Mouse (Mus musculus): Measurements from ENCODE around the gene Ube2d1.

DNA sequence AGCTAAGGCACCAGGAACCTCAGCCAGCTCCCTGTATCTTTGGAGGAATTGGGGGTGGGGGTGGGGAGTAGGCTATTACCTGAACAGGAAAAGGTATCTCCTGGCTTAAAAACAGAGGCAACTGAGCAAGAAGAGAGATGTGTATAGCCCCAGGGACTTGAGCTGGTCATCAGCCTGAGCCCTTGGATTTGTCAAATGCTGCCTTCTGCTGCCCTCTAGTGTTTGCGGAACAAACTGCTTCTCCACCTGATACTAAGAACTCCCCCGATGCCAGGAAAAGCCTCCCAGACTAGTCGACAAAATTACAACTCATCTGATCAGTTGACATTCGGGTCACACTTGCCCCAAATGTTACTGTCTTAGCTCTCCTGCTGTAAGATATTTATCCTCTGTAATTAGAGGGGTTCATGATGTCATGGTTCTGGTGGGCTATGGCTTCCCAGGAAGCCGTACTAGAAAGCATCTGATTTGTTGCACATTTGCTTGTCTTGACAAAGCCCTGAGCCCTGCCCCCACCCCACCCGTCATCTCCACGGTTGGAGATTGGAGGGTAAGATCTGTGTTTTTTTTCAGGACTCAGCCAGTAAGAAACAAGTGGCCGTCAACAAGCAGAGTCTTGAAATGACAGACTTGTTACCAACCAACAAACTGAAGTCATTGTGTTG, 66.7 kb downstream of the Ube2d1 start:
- TF ChIP-seq CTCF (IDR thresholded peaks at IDR 0.05) (peak; percentile 89), POLR2A (IDR thresholded peaks at IDR 0.05; ENCODE audit: insufficient read depth, low read depth, low read length) (no peak), EP300 (IDR thresholded peaks at IDR 0.05; ENCODE audit: insufficient read depth, low read depth, low read length) (peak; percentile 81)
